Mouse (Mus musculus) small intestine, adult 2 months (tissue): ENCODE measurements around the gene B4gat1.

ENCODE experiments used
- CTCF ChIP-seq: fragments of 200-500 bp; IDR thresholded peaks from 2 replicates; pipeline ENCODE4 v1.5.1; 2012; ENCODE audit warnings: low read depth, mild to moderate bottlenecking, control low read depth, inconsistent platforms, low read length, moderate library complexity, mixed read lengths; ENCODE audit not compliant: insufficient replicate concordance, insufficient read length; ENCODE audit errors: extremely low read depth
- POLR2A ChIP-seq: fragments of 200-500 bp; IDR thresholded peaks from 2 replicates; pipeline ENCODE4 v1.6.1; 2012; ENCODE audit warnings: low read depth, mild to moderate bottlenecking, control low read depth, inconsistent platforms, low read length, moderate library complexity

DNA sequence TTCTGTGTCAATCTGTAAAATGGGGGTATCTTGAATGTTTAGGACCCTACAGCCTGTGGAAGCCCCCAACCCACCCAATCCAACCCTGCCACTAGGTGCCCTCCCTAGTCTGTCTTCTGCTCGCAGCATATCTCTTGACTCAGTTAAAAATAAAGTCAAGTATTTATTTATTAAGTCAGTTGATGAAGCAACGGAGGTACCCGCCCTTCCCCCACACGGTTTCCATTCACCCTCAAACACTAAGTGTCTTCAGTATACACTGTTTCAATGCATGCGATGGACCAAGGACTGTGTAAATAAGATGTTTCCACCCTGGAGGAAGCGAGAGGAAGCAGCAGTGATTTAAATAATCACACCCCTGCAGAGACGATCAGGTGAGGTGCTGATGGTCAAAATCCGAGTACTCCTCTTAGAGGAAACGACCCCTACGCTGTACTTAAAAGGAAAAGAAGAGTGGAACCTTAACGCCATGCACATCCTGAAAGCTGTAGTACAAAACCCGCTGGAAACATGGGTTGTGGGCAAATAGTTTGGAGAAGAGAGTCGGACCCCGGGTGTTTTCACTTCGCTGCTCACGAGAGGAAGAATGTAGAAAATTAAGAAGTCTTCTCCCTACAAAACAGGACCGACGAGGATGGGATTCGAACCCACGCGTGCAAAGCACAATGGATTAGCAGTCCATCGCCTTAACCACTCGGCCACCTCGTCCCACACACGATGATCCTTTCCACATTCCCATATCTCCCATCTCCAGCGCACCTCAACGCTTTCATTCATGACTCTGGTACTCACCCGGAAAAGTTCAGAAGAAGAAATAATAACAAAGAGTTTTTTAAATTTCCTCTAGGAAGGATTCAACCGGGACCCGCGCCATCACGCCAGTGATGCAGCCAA is 701 bp upstream of the B4gat1 start:
- no peak for TF ChIP-seq POLR2A
- no peak for TF ChIP-seq CTCF
